Mouse (Mus musculus): ENCODE results near the gene Gfi1b. TPM values are rescaled to one million over a fixed set of nuclear protein-coding genes. Genes with fewer than 3 reads are reported as not detected.

Gfi1b gene
- polyA plus RNA-seq, 2 experiments: 72.5 to 89.2 TPM

GRCm38 (mm10) chr2:28628053-28628452, 6.3 kb upstream of the Gfi1b start:
- no peaks in the 10 kb centered on the region for H3K36me3 ChIP-seq (replicated peaks; ENCODE audit: control insufficient read depth, insufficient read depth, low read depth)
- ATAC-seq (ENCODE audit: insufficient read depth) (no peak), DNase-seq (ENCODE audit: low read depth in 3 of 3, low spot score in 3 of 3) (no peak)
- H3K4me3 ChIP-seq (ENCODE audit: insufficient read depth in 1 of 2, low read depth in 2 of 2, low read length in 2 of 2): no peak overlapping the region
- H3K27me3 ChIP-seq (ENCODE audit: control insufficient read depth, insufficient read depth, low read length): no peaks in the 10 kb centered on the region
- H3K4me2 ChIP-seq (ENCODE audit: low read depth): no peak overlapping the region
- no peak overlapping the region for H3K27ac ChIP-seq
- TF ChIP-seq CTCF (IDR thresholded peaks at IDR 0.05; ENCODE audit: low read depth): peak; percentile 17; the same call in 1 of the 2 replicates
- TF ChIP-seq EP300 (IDR thresholded peaks at IDR 0.05; ENCODE audit: low read depth): no peak
- H3K9ac ChIP-seq (replicated peaks): no peak overlapping the region; the same call in 1 of the 2 replicates
- H3K4me1 ChIP-seq (replicated peaks; ENCODE audit: control insufficient read depth in 2 of 2, insufficient read depth in 2 of 2, low read length in 1 of 2): peaks cover 0 to 4% of the 10 kb centered on the region in 2 experiments; a peak in 1 of 4 replicates
- WGBS (ENCODE audit: insufficient replicate concordance): 46% methylated on average over 2 of the region's 2 CpGs
- H3K9me3 ChIP-seq (ENCODE audit: control insufficient read depth, low read length): no peaks in the 10 kb centered on the region

- Histone ChIP-seq H3K4me1 (replicated peaks; ENCODE audit: control insufficient read depth in 2 of 2, insufficient read depth in 2 of 2, low read length in 1 of 2) (peaks cover 6 to 11% of the 10 kb centered on the region in 2 experiments), H3K4me2 (ENCODE audit: low read depth) (no peak overlapping the region), H3K36me3 (replicated peaks; ENCODE audit: control insufficient read depth, insufficient read depth, low read depth) (no peaks in the 10 kb centered on the region), H3K27ac (no peak overlapping the region), H3K9ac (replicated peaks) (no peak overlapping the region), H3K27me3 (ENCODE audit: control insufficient read depth, insufficient read depth, low read length) (no peaks in the 10 kb centered on the region), H3K4me3 (ENCODE audit: insufficient read depth in 1 of 2, low read depth in 2 of 2, low read length in 2 of 2) (no peak overlapping the region), H3K9me3 (ENCODE audit: control insufficient read depth, low read length) (no peaks in the 10 kb centered on the region)
- TF ChIP-seq CTCF (IDR thresholded peaks at IDR 0.05; ENCODE audit: low read depth) (no peak), EP300 (IDR thresholded peaks at IDR 0.05; ENCODE audit: low read depth) (no peak)
- ATAC-seq (ENCODE audit: insufficient read depth) (no peak), DNase-seq (ENCODE audit: low read depth in 3 of 3, low spot score in 3 of 3) (no peak)
- 64% methylated on average over 3 of the region's 3 CpGs for WGBS (ENCODE audit: insufficient replicate concordance)
These were observed 4.3 kb upstream of the Gfi1b start for GRCm38 (mm10) chr2:28626038-28626437.

- Histone ChIP-seq H3K4me1 (replicated peaks; ENCODE audit: control insufficient read depth in 2 of 2, insufficient read depth in 2 of 2, low read length in 1 of 2) (peaks cover 6 to 11% of the 10 kb centered on the region in 2 experiments), H3K36me3 (replicated peaks; ENCODE audit: control insufficient read depth, insufficient read depth, low read depth) (peaks cover 1% of the 10 kb centered on the region), H3K9ac (replicated peaks) (no peak overlapping the region), H3K27me3 (ENCODE audit: control insufficient read depth, insufficient read depth, low read length) (no peaks in the 10 kb centered on the region), H3K27ac (no peak overlapping the region), H3K4me3 (ENCODE audit: insufficient read depth in 1 of 2, low read depth in 2 of 2, low read length in 2 of 2) (no peak overlapping the region), H3K9me3 (ENCODE audit: control insufficient read depth, low read length) (no peaks in the 10 kb centered on the region), H3K4me2 (ENCODE audit: low read depth) (no peak overlapping the region)
- no peak for ATAC-seq (ENCODE audit: insufficient read depth)
- WGBS (ENCODE audit: insufficient replicate concordance): 90% methylated on average over 3 of the region's 3 CpGs
- TF ChIP-seq EP300 (IDR thresholded peaks at IDR 0.05; ENCODE audit: low read depth) (no peak), CTCF (IDR thresholded peaks at IDR 0.05; ENCODE audit: low read depth) (peak; percentile 67)
- DNase-seq (ENCODE audit: low read depth in 3 of 3, low spot score in 3 of 3): no peak
These were observed 3.1 kb upstream of the Gfi1b start for GRCm38 (mm10) chr2:28624870-28625269.

GRCm38 (mm10) chr2:28622521-28623124, 841 bp upstream of the Gfi1b start:
- Histone ChIP-seq H3K9ac (replicated peaks) (no peak overlapping the region; the same call in 1 of the 2 replicates), H3K36me3 (replicated peaks; ENCODE audit: control insufficient read depth, insufficient read depth, low read depth) (peaks cover 20% of the 10 kb centered on the region), H3K27ac (no peak overlapping the region), H3K4me1 (replicated peaks; ENCODE audit: control insufficient read depth in 2 of 2, insufficient read depth in 2 of 2, low read length in 1 of 2) (peaks cover 23 to 27% of the 10 kb centered on the region in 2 experiments), H3K9me3 (ENCODE audit: control insufficient read depth, low read length) (no peaks in the 10 kb centered on the region), H3K4me3 (ENCODE audit: insufficient read depth in 1 of 2, low read depth in 2 of 2, low read length in 2 of 2) (peak overlapping the region in 1 of 2 experiments; percentile 82; a peak in 2 of 4 replicates), H3K4me2 (ENCODE audit: low read depth) (peak overlapping the region; percentile 96), H3K27me3 (ENCODE audit: control insufficient read depth, insufficient read depth, low read length) (no peaks in the 10 kb centered on the region)
- peak; percentile 95 for TF ChIP-seq CTCF (IDR thresholded peaks at IDR 0.05; ENCODE audit: low read depth)
- TF ChIP-seq EP300 (IDR thresholded peaks at IDR 0.05; ENCODE audit: low read depth): no peak
- 16% methylated on average over 10 of the region's 10 CpGs for WGBS (ENCODE audit: insufficient replicate concordance)
- peak; percentile 29 for ATAC-seq (ENCODE audit: insufficient read depth)
- no peak for DNase-seq (ENCODE audit: low read depth in 3 of 3, low spot score in 3 of 3)

GRCm38 (mm10) chr2:28621111-28621510, 671 bp downstream of the Gfi1b start:
- peak overlapping the region; percentile 83 for H3K9ac ChIP-seq (replicated peaks)
- no peak for DNase-seq (ENCODE audit: low read depth in 3 of 3, low spot score in 3 of 3)
- TF ChIP-seq EP300 (IDR thresholded peaks at IDR 0.05; ENCODE audit: low read depth) (no peak), CTCF (IDR thresholded peaks at IDR 0.05; ENCODE audit: low read depth) (no peak)
- H3K27me3 ChIP-seq (ENCODE audit: control insufficient read depth, insufficient read depth, low read length): no peaks in the 10 kb centered on the region
- ATAC-seq (ENCODE audit: insufficient read depth): no peak
- H3K4me3 ChIP-seq (ENCODE audit: insufficient read depth in 1 of 2, low read depth in 2 of 2, low read length in 2 of 2): peak overlapping the region; percentile 82 to 88
- 6% methylated on average over 2 of the region's 2 CpGs for WGBS (ENCODE audit: insufficient replicate concordance)
- peaks cover 22% of the 10 kb centered on the region for H3K36me3 ChIP-seq (replicated peaks; ENCODE audit: control insufficient read depth, insufficient read depth, low read depth)
- H3K4me1 ChIP-seq (replicated peaks; ENCODE audit: control insufficient read depth in 2 of 2, insufficient read depth in 2 of 2, low read length in 1 of 2): peaks cover 37 to 42% of the 10 kb centered on the region in 2 experiments
- H3K4me2 ChIP-seq (ENCODE audit: low read depth): peak overlapping the region; percentile 96
- no peaks in the 10 kb centered on the region for H3K9me3 ChIP-seq (ENCODE audit: control insufficient read depth, low read length)
- H3K27ac ChIP-seq: peak overlapping the region; percentile 98
